Mouse (Mus musculus) adrenal gland (tissue): ENCODE measurements around the gene Ccdc81.

ENCODE experiments used
- intact Hi-C: fragments of 180-260 bp; cut with DNase I; formaldehyde crosslinking; loops from one replicate; pipeline ENCODE4 v1.15.1; 2025
- long read RNA-seq, 2 experiments: library from polyadenylated mRNA; unstranded; transcript quantifications; one replicate each; pipeline ENCODE4 v2.0.0; 2020; ENCODE audit warnings: borderline replicate concordance in 1 of 2; ENCODE audit not compliant: insufficient replicate concordance in 1 of 2

Ccdc81 gene
- long read RNA-seq, experiment 1, result 0 reads
- long read RNA-seq, experiment 2, result 0 reads

DNA sequence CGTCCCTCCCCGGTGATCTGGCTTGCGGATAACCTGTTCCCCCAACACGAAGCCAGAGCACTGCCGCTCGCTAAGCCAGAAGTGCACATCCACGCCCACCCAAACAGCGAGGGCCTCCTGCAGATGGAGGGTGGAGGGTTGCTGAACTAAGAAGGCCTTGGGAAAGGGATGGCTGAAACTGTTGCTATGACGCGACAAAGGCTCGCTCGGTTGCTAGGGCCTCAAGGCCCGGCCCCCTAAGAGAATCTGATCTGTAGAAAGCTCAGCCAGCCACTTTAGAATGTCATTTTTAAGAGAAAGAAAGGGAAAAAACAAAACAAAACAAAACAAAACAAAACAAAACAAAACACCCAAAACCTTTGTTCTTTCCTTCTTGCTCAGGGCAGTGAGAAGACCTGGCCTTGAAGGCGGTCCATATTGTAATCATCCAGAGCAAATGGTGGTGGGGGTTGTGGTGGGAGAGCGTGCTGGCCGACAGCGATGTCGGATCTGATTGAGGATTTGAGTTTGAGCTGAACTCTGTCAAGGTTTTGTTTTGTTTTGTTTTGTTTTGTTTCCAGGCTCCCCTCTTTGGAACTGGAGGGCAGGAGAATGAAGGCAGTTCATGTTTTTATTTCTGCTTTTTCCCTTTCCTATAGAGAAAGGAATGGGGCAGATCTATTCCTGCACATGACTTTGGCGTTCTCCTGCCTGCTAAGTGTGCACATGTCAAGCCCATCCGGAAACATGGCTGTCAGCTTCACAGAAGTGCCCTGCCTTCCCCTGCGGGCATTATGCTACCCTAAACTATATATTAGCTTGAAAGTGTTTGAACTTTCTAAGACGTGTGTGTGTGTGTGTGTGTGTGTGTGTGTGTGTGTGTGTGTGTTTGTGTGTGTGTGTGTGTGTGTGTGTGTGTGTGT, at the start of gene Ccdc81:
Ccdc81 (minus strand) TSS at position 188 of the 902 bp plus-strand sequence.
- intact Hi-C loops, result no loop called here

DNA sequence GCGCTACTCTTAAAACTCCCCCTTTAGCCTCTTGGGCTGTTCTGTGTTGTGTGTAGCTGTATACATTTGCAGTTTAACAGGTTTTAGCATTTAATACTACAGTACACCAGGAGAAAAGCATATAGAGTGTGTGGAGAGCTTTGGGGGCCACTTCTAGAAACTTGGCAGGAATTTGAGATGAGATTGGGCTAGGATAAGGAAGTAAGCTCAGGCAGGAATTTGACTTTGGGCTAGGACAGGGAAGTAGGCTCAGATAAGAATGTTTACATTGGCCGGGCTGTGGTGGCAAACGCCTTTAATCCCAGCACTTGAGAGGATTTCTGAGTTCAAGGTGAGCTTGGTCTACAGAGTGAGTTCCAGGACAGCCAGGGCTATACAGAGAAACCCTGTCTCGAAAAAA, 46.0 kb upstream of the Ccdc81 start:
- intact Hi-C loops, result no loop called here

DNA sequence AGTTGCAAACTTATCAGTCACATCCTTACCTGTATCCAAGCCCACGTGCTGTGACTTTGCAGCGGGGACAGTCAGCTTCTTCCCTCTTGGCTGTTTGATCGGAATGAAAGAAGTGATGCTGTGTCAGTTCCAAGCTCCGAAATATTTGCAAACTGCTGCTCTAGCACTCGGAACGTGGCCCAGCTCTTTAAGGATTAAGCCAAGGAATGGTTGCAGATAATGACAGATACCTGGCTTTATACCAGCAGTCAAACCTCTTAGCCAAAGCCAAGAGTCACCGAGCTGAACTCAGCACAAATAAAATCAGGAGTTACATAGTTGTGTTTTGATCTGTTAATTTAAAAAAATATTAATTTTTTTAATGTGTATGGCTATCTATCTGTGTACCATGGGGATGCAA, 44.6 kb upstream of the Ccdc81 start:
- intact Hi-C loops, result no loop called here

DNA sequence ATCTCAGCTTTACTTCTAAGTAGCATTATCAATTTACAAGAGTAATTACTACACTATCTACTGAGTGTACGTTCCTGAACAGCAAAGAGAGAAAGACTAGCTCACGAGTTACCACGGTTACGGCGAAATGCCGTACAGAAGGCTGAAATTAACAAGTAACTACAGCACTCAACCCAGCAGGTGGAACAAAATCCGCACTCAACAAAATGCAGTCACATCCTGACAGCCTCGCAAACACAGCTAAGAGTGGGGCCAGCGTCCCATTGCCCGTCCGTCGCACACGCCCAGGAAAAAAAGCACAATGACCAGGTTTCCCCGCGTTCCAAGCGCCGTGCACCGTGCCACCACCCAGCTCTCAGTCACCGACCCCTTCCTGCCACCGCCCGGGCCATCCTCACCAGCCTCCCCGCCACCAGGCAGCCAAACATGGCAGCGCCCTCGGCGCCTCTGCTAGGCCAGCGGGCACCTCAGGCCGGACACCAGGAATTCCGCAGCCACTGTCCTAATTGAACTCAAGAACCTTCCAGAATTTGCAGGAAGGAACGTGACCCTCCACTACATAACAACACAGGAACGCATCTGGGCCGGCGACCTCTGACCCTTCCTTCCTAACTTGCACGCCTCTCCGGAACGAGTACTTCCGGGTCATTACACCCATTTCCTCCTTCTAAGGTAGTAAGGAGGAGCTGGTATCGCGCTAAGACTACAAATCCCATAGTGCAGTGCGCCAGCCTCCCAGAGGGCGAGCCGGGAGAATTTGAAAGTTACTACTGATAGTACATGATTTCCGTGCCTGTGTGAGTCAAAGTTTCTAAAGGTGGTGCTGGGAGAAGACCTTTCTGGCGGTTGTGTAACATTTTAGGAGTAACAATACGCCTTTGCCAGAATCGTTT, 37.4 kb upstream of the Ccdc81 start, which contains the start of gene Hikeshi:
Hikeshi (minus strand) TSS at position 634 of the 893 bp plus-strand sequence.
- intact Hi-C loops, result loop anchor here (5.0 kb wide), 1 partner anchor 36 kb away; no protein-coding TSS in a partner anchor

DNA sequence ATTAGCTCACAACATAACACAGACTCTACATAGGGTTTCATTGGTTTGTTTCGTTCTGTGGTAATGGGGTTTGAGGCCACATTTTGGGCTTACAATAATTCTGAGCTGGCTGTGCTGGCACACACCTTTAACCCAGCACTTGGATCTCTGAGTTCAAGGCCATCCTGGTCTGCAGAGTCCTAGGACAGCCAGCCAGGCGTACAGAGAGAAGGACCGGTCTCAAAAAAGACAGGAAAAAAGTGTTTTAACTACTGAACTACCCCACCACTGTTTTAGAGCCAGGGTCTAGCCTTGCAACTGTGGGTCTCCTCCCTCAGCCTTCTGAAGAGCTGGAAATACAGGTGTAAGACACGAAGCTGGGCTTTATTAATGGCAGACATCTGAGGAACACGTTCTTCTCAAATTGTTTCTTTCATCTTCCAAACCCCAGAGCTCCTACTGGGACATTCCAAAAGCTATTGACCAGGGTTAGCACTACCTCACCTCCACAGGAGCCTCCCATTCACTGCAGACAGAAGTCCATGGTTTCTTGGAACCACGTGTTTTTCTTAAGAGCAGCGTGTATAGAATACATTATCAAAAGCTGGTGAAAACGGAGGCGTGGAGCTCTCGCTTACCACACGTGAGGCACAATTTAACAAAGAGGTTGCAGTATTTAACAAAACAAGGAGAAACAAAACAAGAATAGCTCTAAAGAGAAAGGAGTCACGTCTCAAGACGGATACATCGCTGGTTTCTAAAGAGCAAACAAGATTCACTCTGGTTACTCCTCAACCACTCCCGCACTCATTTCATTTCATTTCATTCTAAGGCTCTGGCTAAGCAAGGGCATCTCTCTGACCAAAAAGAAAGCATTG, 36.3 kb upstream of the Ccdc81 start:
- intact Hi-C loops, result loop anchor here (5.0 kb wide), 1 partner anchor 38 kb away; no protein-coding TSS in a partner anchor

DNA sequence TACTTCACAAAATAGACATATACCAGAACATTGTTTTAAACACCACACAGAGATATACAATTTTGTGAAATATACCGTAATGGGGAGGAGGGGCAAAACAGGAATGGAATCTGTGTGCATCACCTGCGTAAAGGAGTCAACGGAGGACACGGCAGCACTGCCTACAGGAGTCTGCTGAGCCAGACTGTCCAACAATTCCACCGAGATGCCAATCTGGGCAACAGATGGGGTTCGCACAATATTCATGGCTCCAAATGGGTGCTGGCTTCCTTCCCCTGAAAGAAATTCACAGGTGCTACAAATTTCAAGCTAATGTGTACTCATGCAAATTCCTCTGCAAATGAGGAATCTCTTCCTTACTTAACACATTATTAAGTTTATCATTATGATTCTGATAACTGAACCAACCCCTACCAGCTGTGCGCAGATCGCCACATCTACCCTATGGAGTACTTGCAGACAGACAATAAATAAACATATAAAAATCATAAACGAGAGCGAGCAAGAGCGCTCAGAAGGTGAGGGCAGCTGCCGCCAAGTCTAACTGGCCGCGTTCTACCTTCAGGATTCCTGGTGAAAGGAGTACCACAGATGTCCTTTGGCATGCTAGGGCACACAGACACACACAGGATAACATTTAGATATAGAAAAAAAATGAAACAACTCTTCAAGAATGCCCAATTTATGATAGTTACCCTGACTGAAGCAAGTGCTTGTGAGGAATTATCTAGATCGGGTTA, 20.2 kb upstream of the Ccdc81 start:
- intact Hi-C loops, result no loop called here

DNA sequence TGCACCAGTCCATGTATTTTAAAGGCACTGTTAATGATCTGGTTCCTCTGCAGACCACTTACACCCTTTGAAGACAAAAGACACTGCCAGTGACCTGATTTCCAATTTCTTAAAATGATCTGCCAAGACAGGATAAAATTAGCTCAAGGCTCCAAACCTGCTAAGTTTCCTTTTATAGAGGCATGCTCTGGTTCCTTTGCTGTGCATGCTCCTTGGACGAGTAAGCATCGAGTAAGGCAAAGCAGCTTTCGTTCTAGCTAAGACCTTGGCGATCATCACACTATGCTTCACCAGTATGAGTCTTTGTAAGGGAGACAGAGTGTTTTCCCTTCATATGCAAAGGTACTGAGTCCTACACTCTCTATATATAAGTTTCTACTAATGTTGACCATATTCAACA, 14.3 kb upstream of the Ccdc81 start:
- intact Hi-C loops, result no loop called here

DNA sequence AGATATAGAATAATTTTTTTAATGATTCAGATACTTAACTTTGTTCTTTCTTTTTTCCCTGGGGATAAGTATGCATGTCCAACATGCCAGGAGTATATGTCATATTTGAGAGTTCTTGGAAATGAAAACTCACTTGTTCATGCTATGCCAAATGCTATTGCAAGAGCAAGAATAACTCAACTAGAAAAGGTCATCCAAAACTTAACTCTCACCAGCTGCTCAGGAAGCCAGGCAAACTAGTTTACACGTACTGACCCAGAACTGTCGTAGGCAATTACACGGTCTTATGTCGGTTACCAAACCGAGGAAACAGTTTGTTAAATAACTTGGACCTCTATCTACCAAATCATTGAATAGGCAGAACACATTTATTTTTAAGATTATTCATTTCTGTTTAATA, 13.3 kb upstream of the Ccdc81 start:
- intact Hi-C loops, result no loop called here

DNA sequence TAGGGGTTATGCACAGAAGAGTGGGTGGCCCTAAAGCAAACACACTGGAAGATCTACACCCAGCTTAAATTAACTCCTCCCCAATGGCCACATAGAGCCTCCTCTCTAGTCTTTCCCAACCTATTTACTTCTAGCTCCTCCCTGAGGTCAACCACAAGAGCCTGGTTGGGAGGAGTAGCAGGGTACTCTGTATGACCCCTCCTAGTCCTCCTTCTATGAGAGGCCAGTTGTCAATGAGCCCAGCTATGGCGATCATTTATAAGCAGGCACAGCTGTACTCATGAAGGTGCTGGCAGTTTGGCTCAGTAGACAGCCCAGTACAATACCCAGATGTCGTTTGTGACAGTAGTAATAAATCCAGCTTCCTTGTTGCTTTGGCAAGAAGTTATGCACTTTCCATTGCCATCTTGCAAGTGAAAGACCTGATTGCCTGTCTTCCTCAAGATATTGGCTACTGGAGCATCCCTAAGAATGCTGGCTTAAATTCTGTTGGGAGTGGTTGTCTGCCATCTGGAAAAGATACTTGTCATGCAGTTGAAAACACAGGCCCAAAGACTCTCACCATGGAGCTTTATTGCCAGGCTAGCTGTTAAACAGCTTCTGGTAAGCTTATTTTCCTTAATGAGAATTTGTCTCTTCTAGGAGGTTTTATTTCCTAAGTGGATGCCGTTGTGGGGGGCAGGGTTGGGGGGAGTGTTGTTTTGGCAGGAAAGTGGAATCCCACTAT, 10.2 kb upstream of the Ccdc81 start:
- intact Hi-C loops, result no loop called here

DNA sequence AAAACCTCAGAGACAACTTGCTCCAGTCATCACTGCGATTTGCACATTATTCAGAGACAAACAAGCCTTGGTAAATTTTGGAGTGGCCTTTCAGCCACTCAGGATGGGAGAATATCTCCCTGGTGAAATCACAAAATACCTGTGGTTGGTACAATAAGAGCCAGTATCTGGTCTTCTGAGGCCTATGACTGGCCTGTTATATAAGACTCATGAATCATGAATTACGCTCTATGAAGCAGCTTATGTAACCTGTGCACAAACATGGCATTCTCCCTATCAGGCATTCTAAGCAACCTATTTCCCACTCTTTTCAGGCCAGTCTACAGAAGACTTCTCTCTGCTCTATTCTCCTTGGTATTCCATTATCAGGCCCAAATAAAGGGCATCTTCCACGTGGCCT, 8.9 kb upstream of the Ccdc81 start:
- intact Hi-C loops, result no loop called here

DNA sequence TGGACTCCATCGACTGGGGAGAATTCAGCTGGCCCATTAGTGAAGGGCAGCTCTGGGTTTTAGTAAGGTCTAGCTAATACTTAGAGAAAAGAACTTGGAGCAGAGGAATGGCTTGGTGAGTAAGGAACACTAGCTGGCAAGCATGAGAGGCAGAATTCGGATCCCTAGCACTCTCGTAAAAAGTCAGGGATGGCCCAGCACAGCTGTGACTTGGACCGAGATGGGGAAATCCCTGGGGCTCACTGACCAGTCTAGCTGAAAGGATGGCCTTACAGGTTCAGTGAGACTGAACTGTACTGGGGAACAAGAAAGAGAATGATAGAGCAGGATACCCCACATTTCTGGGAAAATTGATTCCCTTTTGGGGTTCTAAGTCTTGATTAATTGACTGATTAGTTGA, 6.3 kb upstream of the Ccdc81 start:
- intact Hi-C loops, result loop anchor here (5.0 kb wide), 1 partner anchor 412 kb away; no protein-coding TSS in a partner anchor

DNA sequence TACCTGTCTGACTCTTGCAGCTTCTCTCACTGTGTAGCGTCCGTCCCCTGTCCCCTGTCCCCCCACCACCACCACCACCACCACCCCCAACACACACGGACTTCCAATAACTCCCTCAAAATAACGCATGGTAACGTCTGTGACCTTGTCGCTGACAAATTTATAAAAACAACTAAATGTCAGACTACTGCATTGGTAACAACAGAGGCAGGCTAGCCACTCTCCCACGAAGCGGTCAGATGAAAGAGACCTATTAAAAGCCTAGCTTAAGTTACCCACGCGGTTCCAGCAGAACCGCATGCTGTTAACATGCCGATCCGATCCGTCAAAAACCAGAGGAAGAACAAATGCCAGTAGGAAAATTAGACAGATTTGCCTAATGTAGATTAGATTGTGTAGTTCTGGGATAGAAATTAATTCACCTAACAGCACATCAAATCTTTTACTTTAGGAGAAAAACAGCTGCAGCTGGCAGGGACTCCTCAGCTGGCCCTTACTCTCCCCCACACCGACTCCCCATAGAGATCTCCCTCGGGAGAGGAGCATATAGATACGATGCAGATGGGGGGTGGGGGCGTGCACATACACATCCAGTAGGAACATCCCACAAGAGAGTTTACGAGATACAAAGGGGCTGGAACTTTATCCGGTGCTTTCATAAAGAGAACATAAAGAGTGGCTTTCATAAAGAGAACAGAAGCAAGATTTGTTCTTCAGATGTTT, 5.6 kb upstream of the Ccdc81 start:
- intact Hi-C loops, result loop anchor here (5.0 kb wide), 1 partner anchor 412 kb away; no protein-coding TSS in a partner anchor

DNA sequence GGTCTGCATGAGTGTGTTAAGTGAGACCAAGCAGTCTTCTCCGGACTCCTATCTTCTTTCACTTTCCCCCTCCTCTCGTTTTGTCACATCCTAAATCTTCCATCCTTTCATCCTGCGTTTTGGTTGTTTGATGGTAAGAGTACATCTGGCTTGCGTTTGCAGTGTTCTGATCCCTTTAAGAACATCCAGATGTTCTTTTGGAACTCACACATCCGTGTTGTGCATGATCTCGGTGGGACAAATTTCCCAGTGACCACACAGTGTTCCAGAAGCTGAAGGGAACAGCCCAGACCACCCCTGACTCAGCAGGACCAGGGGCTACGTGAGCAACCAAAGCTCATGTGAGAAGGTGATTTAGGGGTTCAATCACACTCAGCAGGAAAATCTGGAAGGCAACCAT, 5.0 kb upstream of the Ccdc81 start:
- intact Hi-C loops, result loop anchor here (5.0 kb wide), 1 partner anchor 411 kb away; no protein-coding TSS in a partner anchor

DNA sequence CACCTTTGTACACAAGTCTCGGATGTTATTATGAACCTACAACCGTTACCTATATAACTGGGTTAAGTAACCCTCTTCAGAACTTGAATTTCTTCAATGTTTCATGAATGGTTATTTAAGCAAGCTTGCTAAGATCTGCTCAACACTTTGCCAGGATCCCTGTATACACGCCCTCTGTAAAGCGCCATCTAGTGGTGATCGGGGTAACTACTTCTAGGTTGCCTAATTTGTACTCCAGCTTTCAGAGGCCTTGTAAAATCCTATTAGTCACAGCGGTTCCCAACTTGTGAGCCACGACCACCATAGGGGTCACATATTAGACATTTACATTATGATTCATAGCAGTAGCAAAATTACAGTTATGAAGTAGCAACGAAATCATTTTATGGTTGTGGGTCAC, 4.5 kb upstream of the Ccdc81 start:
- intact Hi-C loops, result loop anchor here (5.0 kb wide), 1 partner anchor 411 kb away; no protein-coding TSS in a partner anchor

DNA sequence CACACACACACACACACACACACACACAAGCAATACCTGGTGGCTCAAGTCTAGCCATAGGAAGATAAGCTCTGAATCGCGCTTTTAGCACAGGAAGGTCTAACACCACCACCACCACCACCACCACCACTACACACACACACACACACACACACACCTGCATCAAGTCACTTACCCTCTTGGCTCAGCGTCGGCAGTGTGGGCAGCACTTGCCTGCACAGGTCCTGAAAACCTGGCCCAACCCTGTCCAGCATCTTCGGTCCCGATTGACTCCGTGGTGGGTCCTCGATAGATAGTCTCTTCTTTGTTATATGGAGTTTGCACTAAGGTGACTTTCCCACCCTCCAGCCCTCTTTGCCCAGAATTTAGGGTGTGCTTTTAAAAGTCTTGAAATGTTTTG, 422 bp downstream of the Ccdc81 start:
- intact Hi-C loops, result no loop called here

DNA sequence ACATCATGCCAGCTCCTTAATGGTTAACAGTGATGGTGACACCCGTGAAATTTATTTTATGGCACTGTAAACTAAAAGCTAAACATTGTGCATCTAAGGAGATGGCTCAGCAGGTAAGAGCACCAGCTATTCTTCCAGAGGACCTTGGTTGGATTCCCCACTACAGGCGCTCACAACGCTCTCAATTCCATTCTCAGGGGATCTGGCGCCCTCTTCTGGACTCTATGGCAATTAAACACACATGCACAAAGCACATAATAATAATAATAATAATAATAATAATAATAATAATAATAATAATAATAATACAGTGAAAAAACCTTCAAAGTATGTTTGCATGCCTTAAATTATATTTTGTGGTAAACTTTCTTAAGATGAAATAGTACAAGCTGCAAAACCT, 11.6 kb downstream of the Ccdc81 start:
- intact Hi-C loops, result loop anchor here (5.0 kb wide), 2 partner anchors 390 to 415 kb away; no protein-coding TSS in a partner anchor

DNA sequence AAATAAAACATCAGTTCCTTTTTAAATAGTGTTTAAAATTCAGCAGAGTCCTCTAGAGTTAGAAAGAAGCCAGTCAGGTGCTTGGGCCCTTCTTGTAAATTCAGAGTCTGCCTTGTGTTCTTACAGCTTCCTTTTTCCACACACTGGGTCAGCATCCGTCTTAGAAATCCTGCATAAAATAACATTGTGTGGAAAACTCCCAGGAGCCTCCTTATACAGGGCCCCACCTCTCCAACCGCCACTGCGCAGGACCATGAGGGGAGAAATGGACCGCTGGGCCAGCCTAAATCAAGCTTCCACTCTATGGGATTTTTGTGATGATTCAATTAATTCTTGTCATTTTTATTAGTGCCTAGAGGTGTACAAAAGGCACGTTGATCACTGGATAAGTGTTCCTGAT, 12.0 kb downstream of the Ccdc81 start:
- intact Hi-C loops, result loop anchor here (5.0 kb wide), 2 partner anchors 389 to 414 kb away; no protein-coding TSS in a partner anchor

DNA sequence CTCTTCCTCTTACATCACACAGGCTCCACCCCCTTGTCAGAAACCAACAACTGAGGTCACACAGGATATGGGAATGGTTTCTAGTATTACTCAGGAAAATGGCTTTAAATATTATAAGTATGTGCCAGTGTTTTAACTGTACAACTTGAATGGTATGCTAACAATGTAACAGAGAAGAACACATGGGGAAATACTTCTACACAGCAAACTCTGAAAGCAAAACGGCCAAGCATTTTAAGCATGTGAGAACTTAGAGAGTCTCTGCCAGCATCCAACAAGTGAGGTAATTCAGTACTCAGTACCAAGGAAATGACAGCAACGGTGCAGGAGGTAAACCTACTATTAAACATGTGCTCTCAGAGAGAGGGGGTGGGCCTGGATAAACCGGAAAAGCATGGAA, 18.9 kb downstream of the Ccdc81 start:
- intact Hi-C loops, result no loop called here
